Mouse (Mus musculus) liver, embryonic 14.5 days (tissue): ENCODE results near the gene Triobp. TPM values are rescaled to one million over a fixed set of nuclear protein-coding genes. Genes with fewer than 3 reads are reported as not detected.
"Not testable (repeated sequence)": the region's sequence is repeated elsewhere in the genome, so short reads cannot be mapped to it uniquely, and the experiment has no call there.

ENCODE experiments used
- ATAC-seq: fragments of 200-750 bp; cut with Nextera tagmentation; 2 replicates; pipeline ENCODE4 v1.8.0; 2017; ENCODE audit warnings: moderate number of reproducible peaks, mild to moderate bottlenecking, moderate library complexity; ENCODE audit not compliant: insufficient read depth
- DNase-seq, 3 experiments: peaks; one replicate each; pipeline ENCODE4 v3.0.0-alpha.2; 2012 to 2013; ENCODE audit warnings: low read depth in 3 of 3, low spot score in 3 of 3
- H3K27ac ChIP-seq: fragments of 300-500 bp; sonication (generic); 2 replicates; pipeline ENCODE4 v1.5.1; 2014; ENCODE audit warnings: moderate library complexity, mild to moderate bottlenecking, control low read depth, inconsistent platforms
- H3K27me3 ChIP-seq: fragments of 300-500 bp; sonication (generic); 2 replicates; pipeline ENCODE4 v1.6.1; 2014; ENCODE audit warnings: mild to moderate bottlenecking, low read length, moderate library complexity; ENCODE audit not compliant: control insufficient read depth, insufficient read depth
- H3K36me3 ChIP-seq: fragments of 300-500 bp; sonication (generic); replicated peaks from 2 replicates; pipeline ENCODE4 v1.6.1; 2014; ENCODE audit warnings: low read depth; ENCODE audit not compliant: control insufficient read depth, insufficient read depth
- H3K4me1 ChIP-seq, 2 experiments: fragments of 200-500 bp in 1 of 2; fragments of 300-500 bp in 1 of 2; sonication (generic) in 1 of 2; replicated peaks; 2 replicates each; pipeline ENCODE4 v1.6.1; 2012 to 2014; ENCODE audit warnings: antibody characterized with exemption in 1 of 2, inconsistent platforms in 1 of 2, low read length in 1 of 2; ENCODE audit not compliant: control insufficient read depth in 2 of 2, insufficient read depth in 2 of 2
- H3K4me2 ChIP-seq: fragments of 300-500 bp; sonication (generic); 2 replicates; pipeline ENCODE4 v1.6.1; 2014; ENCODE audit warnings: low read depth, mild to moderate bottlenecking, control low read depth, moderate library complexity
- H3K4me3 ChIP-seq, 2 experiments: fragments of 200-500 bp in 1 of 2; fragments of 300-500 bp in 1 of 2; sonication (generic) in 1 of 2; 2 replicates each; pipeline ENCODE4 v1.5.1; 2012 to 2014; ENCODE audit warnings: low read depth in 2 of 2, low read length in 2 of 2, mild to moderate bottlenecking in 2 of 2, control low read depth in 1 of 2, inconsistent platforms in 1 of 2, moderate library complexity in 1 of 2; ENCODE audit not compliant: insufficient read depth in 1 of 2
- H3K9ac ChIP-seq: fragments of 300-500 bp; sonication (generic); replicated peaks from 2 replicates; pipeline ENCODE4 v1.6.1; 2014; ENCODE audit warnings: mild to moderate bottlenecking, control low read depth, moderate library complexity
- H3K9me3 ChIP-seq: fragments of 300-500 bp; sonication (generic); 2 replicates; pipeline ENCODE4 v1.6.1; 2016; ENCODE audit warnings: low read length, mixed read lengths; ENCODE audit not compliant: control insufficient read depth
- CTCF ChIP-seq: IDR thresholded peaks from 2 replicates; pipeline ENCODE4 v1.5.1; 2016; ENCODE audit warnings: antibody characterized with exemption, low read depth, control low read depth
- EP300 ChIP-seq: IDR thresholded peaks from 2 replicates; pipeline ENCODE4 v1.6.1; 2016; ENCODE audit warnings: antibody characterized with exemption, low read depth
- WGBS: fragments of 180-500 bp; shearing (Covaris S2); extraction: QIAGEN DNeasy Blood & Tissue Kit; methylation state at CpG from one replicate; pipeline ENCODE4 v1.1.7; 2014; ENCODE audit not compliant: insufficient replicate concordance; 5-methylcytosine and 5-hydroxymethylcytosine counted together
- polyA plus RNA-seq, 2 experiments: library from polyadenylated mRNA; depleted of rRNA in 1 of 2; stranded (reverse) in 1 of 2; unstranded in 1 of 2; fragments of >200 nt; fragmentation: Nextera tagmentation in 1 of 2; extraction: Ambion mirVana in 1 of 2; gene quantifications; 2 replicates each; pipeline versions ENCODE4 v1.2.1 to v1.2.3; 2012 to 2014

Triobp gene
- polyA plus RNA-seq, 2 experiments: 12.3 to 17.0 TPM

DNA sequence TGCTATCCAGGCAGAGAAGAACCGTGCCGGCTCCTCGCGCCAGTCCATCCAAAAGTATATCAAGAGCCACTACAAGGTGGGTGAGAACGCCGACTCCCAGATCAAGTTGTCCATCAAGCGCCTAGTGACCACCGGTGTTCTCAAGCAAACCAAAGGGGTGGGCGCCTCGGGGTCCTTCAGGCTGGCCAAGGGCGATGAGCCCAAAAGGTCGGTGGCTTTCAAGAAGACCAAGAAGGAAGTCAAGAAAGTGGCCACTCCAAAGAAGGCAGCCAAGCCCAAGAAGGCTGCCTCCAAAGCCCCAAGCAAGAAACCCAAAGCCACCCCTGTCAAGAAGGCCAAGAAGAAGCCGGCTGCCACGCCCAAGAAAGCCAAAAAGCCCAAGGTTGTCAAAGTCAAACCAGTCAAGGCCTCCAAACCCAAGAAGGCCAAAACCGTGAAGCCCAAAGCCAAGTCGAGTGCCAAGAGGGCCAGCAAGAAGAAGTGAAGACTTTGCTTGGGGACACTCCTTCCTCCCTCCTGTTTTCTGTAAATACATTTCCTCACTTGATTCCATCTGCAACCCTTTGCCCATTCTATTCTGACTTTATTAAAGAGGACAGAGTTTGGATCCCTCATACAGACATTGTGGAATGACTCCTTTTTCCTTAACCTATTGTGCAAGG lies 81.4 kb downstream of the Triobp start:
- Histone ChIP-seq H3K36me3 (no peaks in the 10 kb centered on the region), H3K27ac (no peak overlapping the region), H3K4me1 (peaks cover 0 to 2% of the 10 kb centered on the region in 2 experiments; a peak in 2 of 4 replicates), H3K4me3 (peak overlapping the region; percentile 53 to 63), H3K9me3 (no peaks in the 10 kb centered on the region), H3K27me3 (peaks cover 65% of the 10 kb centered on the region), H3K4me2 (peak overlapping the region; percentile 81), H3K9ac (peak overlapping the region; percentile 61)
- no peak for ATAC-seq
- no peak for DNase-seq
- TF ChIP-seq EP300: no peak
- no peak for TF ChIP-seq CTCF
- 21% methylated on average over 16 of the region's 16 CpGs for WGBS

- WGBS: 10% methylated on average over 11 of the region's 11 CpGs
- Histone ChIP-seq H3K9ac (peak overlapping the region; percentile 37; the same call in 1 of the 2 replicates), H3K9me3 (no peaks in the 10 kb centered on the region), H3K4me2 (peak overlapping the region; percentile 81), H3K27me3 (peaks cover 65% of the 10 kb centered on the region), H3K36me3 (no peaks in the 10 kb centered on the region), H3K4me3 (peak overlapping the region; percentile 53 to 63), H3K27ac (no peak overlapping the region), H3K4me1 (peaks cover 0 to 2% of the 10 kb centered on the region in 2 experiments; a peak in 2 of 4 replicates)
- DNase-seq (no peak), ATAC-seq (no peak)
- TF ChIP-seq CTCF: no peak
- TF ChIP-seq EP300: no peak
Measured at GRCm38 (mm10) chr15:79029519-79030241, 82.2 kb downstream of the Triobp start.

- peaks cover 55% of the 10 kb centered on the region for H3K27me3 ChIP-seq
- H3K4me2 ChIP-seq: peak overlapping the region; percentile 81
- DNase-seq (peak; percentile 67 to 73 (median 71)), ATAC-seq (peak; percentile 71)
- no peaks in the 10 kb centered on the region for H3K36me3 ChIP-seq
- no peak overlapping the region for H3K27ac ChIP-seq
- TF ChIP-seq CTCF (no peak), EP300 (no peak)
- H3K4me1 ChIP-seq: no peaks in the 10 kb centered on the region; a peak in 2 of 4 replicates
- no peak overlapping the region for H3K9ac ChIP-seq
- H3K4me3 ChIP-seq: peak overlapping the region; percentile 53 to 63
- H3K9me3 ChIP-seq: no peaks in the 10 kb centered on the region
- WGBS: 2% methylated on average over 52 of the region's 52 CpGs
Measured at GRCm38 (mm10) chr15:79030551-79031435, 83.3 kb downstream of the Triobp start.

DNA sequence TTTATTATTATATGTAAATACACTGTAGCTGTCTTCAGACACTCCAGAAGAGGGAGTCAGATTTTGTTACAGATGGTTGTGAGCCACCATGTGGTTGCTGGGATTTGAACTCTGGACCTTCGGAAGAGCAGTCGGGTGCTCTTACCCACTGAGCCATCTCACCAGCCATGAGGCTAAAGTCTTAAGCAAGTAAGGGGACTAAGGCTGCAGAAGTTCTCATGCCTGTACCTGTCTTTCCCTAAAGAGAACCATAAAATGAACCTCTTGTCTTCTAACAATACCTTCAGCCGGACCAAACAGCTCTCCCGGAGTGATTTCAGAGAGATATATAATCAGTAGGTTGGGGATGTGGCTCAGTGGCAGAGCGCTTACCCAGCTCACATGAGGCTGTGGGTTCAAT lies 84.4 kb downstream of the Triobp start:
- not testable (repeated sequence) for H3K4me2 ChIP-seq, DNase-seq, H3K27ac ChIP-seq, ATAC-seq, H3K9me3 ChIP-seq, H3K36me3 ChIP-seq, H3K4me3 ChIP-seq, H3K4me1 ChIP-seq, H3K9ac ChIP-seq
- WGBS: 72% methylated on average over 5 of the region's 5 CpGs
- peaks cover 44% of the 10 kb centered on the region for H3K27me3 ChIP-seq
